Mouse (Mus musculus) embryonic facial prominence, embryonic 13.5 days (tissue): ENCODE data around the gene Klhl29. TPM values are rescaled to one million over a fixed set of nuclear protein-coding genes. Genes with fewer than 3 reads are reported as not detected.
A peak's percentile ranks its signal among the peaks of the same experiment; 100 is the strongest.

Source experiments
- ATAC-seq: fragments of 200-750 bp; cut with Nextera tagmentation; 2 replicates; pipeline ENCODE4 v1.8.0; 2017; ENCODE audit warnings: low read depth; ENCODE audit not compliant: insufficient number of reproducible peaks, insufficient read depth, low FRiP score, low TSS enrichment
- H3K27ac ChIP-seq: fragments of 300-500 bp; sonication (generic); 2 replicates; pipeline ENCODE4 v1.5.1; 2015; ENCODE audit warnings: moderate library complexity, mild to moderate bottlenecking, inconsistent platforms
- H3K27me3 ChIP-seq: fragments of 300-500 bp; sonication (generic); 2 replicates; pipeline ENCODE4 v1.6.1; 2015; ENCODE audit warnings: mild to moderate bottlenecking, inconsistent platforms
- H3K36me3 ChIP-seq: fragments of 300-500 bp; sonication (generic); 2 replicates; pipeline ENCODE4 v1.6.1; 2015; ENCODE audit warnings: mild to moderate bottlenecking, inconsistent platforms
- H3K4me1 ChIP-seq: fragments of 300-500 bp; sonication (generic); 2 replicates; pipeline ENCODE4 v1.6.1; 2015; ENCODE audit warnings: inconsistent platforms
- H3K4me2 ChIP-seq: fragments of 300-500 bp; sonication (generic); 2 replicates; pipeline ENCODE4 v1.6.1; 2015; ENCODE audit warnings: moderate library complexity, mild to moderate bottlenecking, inconsistent platforms
- H3K4me3 ChIP-seq: fragments of 300-500 bp; sonication (generic); 2 replicates; pipeline ENCODE4 v1.5.1; 2015; ENCODE audit warnings: mild to moderate bottlenecking, inconsistent platforms
- H3K9ac ChIP-seq: fragments of 300-500 bp; sonication (generic); 2 replicates; pipeline ENCODE4 v1.6.1; 2015; ENCODE audit warnings: mild to moderate bottlenecking, inconsistent platforms
- H3K9me3 ChIP-seq: fragments of 300-500 bp; sonication (generic); 2 replicates; pipeline ENCODE4 v1.6.1; 2016; ENCODE audit warnings: inconsistent platforms
- WGBS: fragments of 180-500 bp; shearing (Covaris S2); methylation state at CpG from one replicate; pipeline ENCODE4 v1.1.7; 2015; ENCODE audit warnings: mixed read lengths; 5-methylcytosine and 5-hydroxymethylcytosine counted together
- polyA plus RNA-seq: library from polyadenylated mRNA; unstranded; fragments of >200 nt; fragmentation: Nextera tagmentation; extraction: Ambion mirVana; gene quantifications from 2 replicates; pipeline ENCODE4 v1.2.1, GENCODE M21; 2015

The Klhl29 gene
- polyA plus RNA-seq, 1 experiment from 2014 or later = 2.0 TPM

DNA sequence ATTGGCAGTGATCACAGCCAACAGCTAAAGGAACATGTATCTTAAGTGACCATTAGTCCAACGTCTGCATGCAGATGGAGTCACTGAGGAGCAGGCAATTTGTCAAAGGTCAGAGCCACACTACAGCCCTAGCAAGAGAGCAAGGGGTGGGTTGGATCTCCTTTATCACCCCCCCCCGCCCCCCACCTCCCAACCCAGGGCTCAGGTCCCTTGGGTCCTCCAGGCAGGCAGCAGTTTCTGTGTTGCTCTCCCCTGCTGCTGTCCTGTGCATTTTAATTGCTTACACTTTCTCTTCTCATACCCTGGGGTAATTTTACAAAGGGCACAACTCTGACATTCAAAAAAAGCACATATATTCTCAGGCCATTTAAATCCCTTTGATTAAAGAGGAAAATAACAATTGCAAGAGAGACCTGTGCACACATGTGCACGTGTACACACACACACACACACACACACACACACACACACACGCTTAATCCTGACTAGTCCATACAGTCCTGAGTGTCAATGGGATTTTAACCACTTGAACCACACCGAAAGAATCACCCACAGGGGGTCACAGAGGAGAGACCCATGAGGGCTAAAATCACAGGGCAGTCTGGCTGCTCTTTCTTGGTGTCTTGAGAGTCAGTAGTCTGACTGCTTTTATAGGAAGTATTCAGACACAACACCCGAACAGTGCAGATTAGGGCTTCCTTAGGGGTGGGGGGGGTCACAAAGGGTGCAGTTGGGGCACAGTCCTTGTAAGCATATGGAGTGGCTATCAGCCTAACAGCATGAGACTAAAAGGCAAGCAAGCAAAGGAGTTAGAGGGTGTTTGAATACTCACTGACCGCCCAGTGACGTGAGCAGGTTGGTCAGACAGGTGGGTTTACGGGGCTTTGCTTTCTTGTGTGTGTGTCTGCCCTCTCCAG, 108.0 kb downstream of the Klhl29 start:
- H3K27ac ChIP-seq = peak overlapping the region; percentile 82
- ATAC-seq = no peak; the same call in 1 of the 2 replicates
- no peak overlapping the region for H3K4me3 ChIP-seq
- H3K36me3 ChIP-seq = no peaks in the 10 kb centered on the region
- no peaks in the 10 kb centered on the region for H3K9me3 ChIP-seq
- no peak overlapping the region for H3K4me2 ChIP-seq
- H3K27me3 ChIP-seq = 0 out of 2 replicates have a peak, but pooled peaks cover 2% of the 10 kb centered on the region
- WGBS = 49% methylated on average over 9 of the region's 9 CpGs
- H3K4me1 ChIP-seq = peaks cover 27% of the 10 kb centered on the region
- no peak overlapping the region for H3K9ac ChIP-seq

DNA sequence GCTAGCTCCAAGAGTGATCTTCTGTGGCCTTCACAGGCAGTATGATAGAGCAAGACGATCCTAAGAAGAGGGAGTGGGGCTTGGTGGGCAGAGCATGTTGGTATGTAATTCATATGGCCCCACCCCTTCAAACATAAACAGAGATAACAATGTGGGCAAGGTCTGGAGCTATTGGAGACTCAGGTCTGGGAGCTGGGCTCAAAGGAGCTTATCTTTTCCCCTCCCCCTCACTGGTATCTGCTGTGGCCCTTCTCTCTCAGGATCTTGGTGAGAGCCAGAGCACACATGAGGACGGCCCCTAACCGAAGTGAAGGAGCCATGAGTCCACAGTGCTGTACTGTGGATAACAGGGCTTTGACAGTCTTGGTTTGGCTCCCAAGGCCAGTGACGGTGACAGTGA, 108.7 kb downstream of the Klhl29 start:
- Histone ChIP-seq H3K36me3 (no peaks in the 10 kb centered on the region), H3K4me1 (peaks cover 27% of the 10 kb centered on the region), H3K27me3 (0 out of 2 replicates have a peak, but pooled peaks cover 2% of the 10 kb centered on the region), H3K9me3 (no peaks in the 10 kb centered on the region), H3K4me2 (no peak overlapping the region), H3K9ac (no peak overlapping the region), H3K4me3 (no peak overlapping the region), H3K27ac (no peak overlapping the region)
- ATAC-seq = no peak
- WGBS = 83% methylated on average over 4 of the region's 4 CpGs

DNA sequence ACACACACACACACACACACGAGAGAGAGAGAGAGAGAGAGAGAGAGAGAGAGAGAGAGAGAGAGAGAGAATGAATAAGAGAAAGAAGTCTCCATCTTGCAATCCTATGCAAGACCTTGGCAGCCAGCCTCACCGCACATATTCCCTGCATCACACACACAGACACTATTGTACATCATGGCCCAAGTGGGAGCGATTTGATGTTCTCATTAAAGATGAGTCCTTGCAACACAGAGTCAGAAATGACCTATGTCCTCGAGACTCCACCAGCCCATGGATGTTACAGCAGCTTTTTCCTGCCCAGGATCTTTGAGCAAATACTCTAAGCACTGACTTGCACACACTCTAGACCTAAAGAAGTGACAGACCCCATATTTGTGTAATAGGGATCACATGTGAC, 114.0 kb downstream of the Klhl29 start:
- H3K36me3 ChIP-seq = no peaks in the 10 kb centered on the region
- H3K9ac ChIP-seq = no peak overlapping the region
- no peaks in the 10 kb centered on the region for H3K27me3 ChIP-seq
- 0 out of 2 replicates have a peak, but pooled peaks cover 2% of the 10 kb centered on the region for H3K4me1 ChIP-seq
- H3K27ac ChIP-seq = no peak overlapping the region
- H3K4me3 ChIP-seq = no peak overlapping the region
- ATAC-seq = no peak
- whole genome bisulfite sequencing = 76% methylated on average over 4 of the region's 4 CpGs
- no peak overlapping the region for H3K4me2 ChIP-seq
- H3K9me3 ChIP-seq = no peaks in the 10 kb centered on the region

DNA sequence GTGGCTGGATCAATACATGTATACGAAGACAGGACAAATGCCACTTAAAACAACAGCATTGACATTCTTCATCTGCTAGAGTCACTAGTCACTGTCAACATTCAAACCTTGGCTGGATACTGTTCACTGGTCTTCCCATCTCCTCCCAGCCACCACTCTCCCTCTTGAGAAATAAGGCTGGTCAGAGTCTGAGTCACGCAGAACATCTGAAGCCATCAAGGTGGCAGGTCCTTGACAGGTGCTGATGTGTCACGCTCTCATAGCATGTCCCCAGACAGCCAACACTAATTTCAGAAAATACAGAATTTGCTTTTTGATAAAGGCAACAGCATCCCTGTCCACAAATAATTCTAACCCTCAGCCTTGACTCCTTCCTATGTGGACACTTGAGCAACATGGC, 116.7 kb downstream of the Klhl29 start:
- WGBS = 89% methylated on average over 3 of the region's 3 CpGs
- no peak overlapping the region for H3K9ac ChIP-seq
- peaks cover 15% of the 10 kb centered on the region for H3K4me1 ChIP-seq
- no peaks in the 10 kb centered on the region for H3K27me3 ChIP-seq
- H3K36me3 ChIP-seq = no peaks in the 10 kb centered on the region
- H3K4me2 ChIP-seq = no peak overlapping the region
- H3K4me3 ChIP-seq = no peak overlapping the region
- no peak overlapping the region for H3K27ac ChIP-seq
- H3K9me3 ChIP-seq = no peaks in the 10 kb centered on the region
- no peak for ATAC-seq

DNA sequence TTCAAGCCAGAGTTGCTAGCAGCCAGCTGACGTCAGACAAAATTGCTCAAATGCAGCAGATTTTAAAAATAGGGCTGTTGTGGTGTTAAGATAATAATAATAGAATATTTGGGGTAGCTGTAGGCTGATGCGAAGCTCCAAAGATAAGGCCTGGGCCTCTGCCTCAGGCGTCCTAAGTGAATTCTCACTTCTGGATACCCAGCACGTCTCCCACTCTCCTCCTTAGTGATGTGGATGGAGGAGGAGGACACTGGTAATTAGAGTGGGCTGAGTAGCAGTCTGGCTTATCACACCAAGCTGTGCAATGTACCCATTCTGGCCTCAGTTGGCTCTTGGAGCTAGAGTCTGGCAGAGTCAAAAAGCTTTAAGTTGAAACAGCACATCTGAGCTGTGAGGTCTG, 118.3 kb downstream of the Klhl29 start:
- 76% methylated on average over 4 of the region's 4 CpGs for WGBS
- Histone ChIP-seq H3K4me2 (no peak overlapping the region), H3K9me3 (no peaks in the 10 kb centered on the region), H3K27me3 (no peaks in the 10 kb centered on the region), H3K4me1 (peaks cover 15% of the 10 kb centered on the region), H3K4me3 (no peak overlapping the region), H3K27ac (no peak overlapping the region), H3K9ac (no peak overlapping the region), H3K36me3 (no peaks in the 10 kb centered on the region)
- ATAC-seq = no peak

DNA sequence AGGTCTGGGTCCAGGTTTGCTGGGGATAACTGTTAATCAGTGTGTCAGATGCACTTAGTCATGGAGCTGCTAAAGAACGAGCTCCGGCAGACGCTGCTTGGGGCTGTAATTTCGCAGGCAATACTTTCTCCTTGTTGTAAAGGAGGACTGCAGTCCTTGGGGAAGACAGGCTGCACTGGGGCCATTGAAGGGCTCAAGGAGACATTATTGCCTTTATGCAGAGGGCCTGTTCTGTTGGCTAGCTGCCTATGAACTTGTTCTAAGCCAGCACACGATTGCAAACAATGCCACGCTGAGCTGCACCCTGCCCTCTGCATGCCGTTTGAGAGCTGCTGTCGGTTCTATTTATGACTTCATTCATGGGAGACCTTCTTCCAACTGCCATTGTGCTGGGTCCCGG, 120.4 kb downstream of the Klhl29 start:
- peaks cover 18% of the 10 kb centered on the region for H3K4me1 ChIP-seq
- no peak overlapping the region for H3K4me2 ChIP-seq
- ATAC-seq = no peak
- no peak overlapping the region for H3K9ac ChIP-seq
- no peaks in the 10 kb centered on the region for H3K9me3 ChIP-seq
- H3K27ac ChIP-seq = no peak overlapping the region
- H3K4me3 ChIP-seq = no peak overlapping the region
- no peaks in the 10 kb centered on the region for H3K27me3 ChIP-seq
- WGBS = 43% methylated on average over 9 of the region's 9 CpGs
- no peaks in the 10 kb centered on the region for H3K36me3 ChIP-seq

DNA sequence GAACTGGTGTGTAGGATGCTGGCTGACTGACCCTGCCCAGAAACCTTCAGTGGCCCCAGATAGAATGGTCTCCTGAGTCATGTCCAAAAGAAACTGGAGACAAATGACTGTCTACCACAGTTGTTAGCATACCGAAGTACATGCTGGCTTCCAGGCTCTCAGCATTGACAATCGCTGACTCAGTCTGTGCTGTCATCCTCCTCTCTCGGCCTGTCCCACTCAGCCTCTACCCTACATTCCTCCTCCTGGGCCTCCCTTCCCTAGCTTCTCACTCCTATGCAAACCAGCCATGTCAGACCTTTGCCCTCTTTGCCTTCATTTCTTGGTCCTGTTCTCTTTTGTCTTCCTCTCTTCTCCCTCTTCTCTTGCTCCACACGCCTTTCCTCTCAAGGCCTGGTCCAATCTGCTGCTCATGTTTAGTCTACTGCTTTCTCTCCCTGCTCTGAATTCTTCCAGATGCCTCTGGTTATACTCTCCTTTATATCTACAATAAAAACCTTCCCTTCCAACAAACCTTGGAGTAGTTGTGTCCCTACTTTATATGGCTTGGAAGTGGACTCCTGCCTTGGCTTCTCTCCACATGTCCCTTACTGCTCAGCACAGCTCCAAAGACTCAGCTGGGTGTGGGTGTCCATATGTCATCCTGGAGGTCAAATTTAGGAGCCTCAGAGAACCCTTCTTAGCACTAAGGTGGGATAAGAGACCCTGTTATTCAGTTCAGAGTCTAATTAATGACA, 121.1 kb downstream of the Klhl29 start:
- H3K4me1 ChIP-seq = peaks cover 22% of the 10 kb centered on the region
- no peaks in the 10 kb centered on the region for H3K36me3 ChIP-seq
- no peak overlapping the region for H3K4me2 ChIP-seq
- H3K9me3 ChIP-seq = no peaks in the 10 kb centered on the region
- H3K27me3 ChIP-seq = no peaks in the 10 kb centered on the region
- WGBS = 77% methylated on average over 4 of the region's 4 CpGs
- no peak overlapping the region for H3K4me3 ChIP-seq
- H3K9ac ChIP-seq = no peak overlapping the region
- no peak for ATAC-seq
- no peak overlapping the region for H3K27ac ChIP-seq

DNA sequence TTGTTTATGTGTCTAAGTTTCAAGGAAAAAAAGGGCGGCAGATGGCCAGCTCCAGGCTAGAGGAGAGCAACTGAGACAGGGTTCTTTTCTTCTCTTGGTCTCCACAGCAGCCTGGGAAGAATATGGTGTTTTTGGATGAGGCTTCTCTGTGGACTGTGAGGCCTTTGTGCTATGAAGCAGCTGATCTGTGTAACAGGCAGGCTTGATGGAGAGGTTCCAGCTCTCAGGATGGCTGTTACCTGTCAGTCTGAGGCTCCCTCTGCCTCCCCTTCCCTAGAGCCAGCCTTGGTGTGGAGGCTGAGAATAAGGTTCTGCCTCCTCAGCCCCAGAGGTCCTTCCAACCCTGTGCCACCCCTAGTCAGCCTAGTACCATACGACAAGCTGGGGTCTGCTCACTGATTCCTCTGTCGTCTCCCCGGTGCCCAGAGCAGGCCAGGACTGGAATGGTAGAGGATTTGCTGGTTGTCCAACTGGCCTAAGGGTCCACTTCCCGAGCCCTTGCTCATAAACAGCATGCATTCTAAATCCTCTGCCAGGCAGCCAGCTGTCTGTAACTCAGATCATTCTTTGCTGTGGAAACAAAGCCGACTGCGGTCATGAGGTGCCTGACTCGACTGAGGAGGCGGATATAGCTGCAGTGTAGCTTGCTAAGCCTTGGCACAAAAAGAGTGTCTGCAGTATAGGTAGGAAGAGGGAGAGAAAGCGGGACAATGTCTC, 122.0 kb downstream of the Klhl29 start:
- no peaks in the 10 kb centered on the region for H3K36me3 ChIP-seq
- 0 out of 2 replicates have a peak overlapping the region, but pooled peaks have one; percentile 2 for H3K27ac ChIP-seq
- no peak overlapping the region for H3K4me2 ChIP-seq
- H3K9ac ChIP-seq = no peak overlapping the region
- ATAC-seq = no peak
- 70% methylated on average over 10 of the region's 10 CpGs for WGBS
- H3K4me1 ChIP-seq = peaks cover 26% of the 10 kb centered on the region
- no peaks in the 10 kb centered on the region for H3K27me3 ChIP-seq
- H3K4me3 ChIP-seq = no peak overlapping the region
- no peaks in the 10 kb centered on the region for H3K9me3 ChIP-seq

DNA sequence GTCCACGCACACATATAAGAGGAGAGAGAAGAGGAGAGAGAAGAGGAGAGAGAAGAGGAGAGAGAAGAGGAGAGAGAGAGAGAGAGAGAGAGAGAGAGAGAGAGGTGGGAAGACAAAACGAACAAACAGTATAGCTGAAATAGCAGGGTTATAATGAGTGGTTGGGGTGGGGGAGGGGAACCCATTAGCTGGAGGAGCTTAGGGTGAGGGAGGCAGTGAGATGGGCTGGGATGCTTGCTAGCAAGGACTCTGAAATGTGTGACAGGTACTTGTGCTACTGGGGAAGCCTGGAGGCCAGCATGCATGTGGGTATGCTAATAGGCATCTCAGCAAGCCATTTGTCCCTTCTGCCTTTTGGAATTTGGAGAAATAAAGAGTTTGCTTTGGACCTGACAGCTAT, 122.9 kb downstream of the Klhl29 start:
- Histone ChIP-seq H3K4me1 (peaks cover 26% of the 10 kb centered on the region), H3K9ac (no peak overlapping the region), H3K4me2 (no peak overlapping the region), H3K9me3 (no peaks in the 10 kb centered on the region), H3K27me3 (no peaks in the 10 kb centered on the region), H3K27ac (no peak overlapping the region), H3K36me3 (no peaks in the 10 kb centered on the region), H3K4me3 (no peak overlapping the region)
- 68% methylated on average over 2 of the region's 2 CpGs for WGBS
- ATAC-seq = no peak

DNA sequence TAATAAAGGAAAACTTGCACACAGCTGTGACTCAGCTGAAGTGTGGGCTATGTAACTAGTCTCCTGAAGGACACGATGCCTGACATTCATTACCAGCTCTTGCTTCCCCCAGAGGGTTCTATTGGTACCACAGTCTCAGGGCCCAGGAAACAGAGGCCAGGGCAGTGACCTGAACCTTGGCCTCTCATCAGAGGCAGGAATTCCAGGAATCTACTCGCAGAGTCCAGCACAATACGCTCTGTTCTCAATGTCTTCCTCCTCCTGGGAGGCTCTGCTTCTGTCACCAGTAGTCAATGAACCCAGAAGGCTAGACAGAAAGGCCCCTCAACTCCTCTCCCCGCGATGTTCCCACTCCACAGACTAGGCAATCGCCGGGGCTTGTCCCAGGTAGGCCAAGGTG, 125.4 kb downstream of the Klhl29 start:
- no peak for ATAC-seq
- no peak overlapping the region for H3K4me2 ChIP-seq
- no peak overlapping the region for H3K9ac ChIP-seq
- no peak overlapping the region for H3K4me3 ChIP-seq
- H3K27me3 ChIP-seq = no peaks in the 10 kb centered on the region
- no peaks in the 10 kb centered on the region for H3K9me3 ChIP-seq
- H3K4me1 ChIP-seq = peaks cover 31% of the 10 kb centered on the region
- no peaks in the 10 kb centered on the region for H3K36me3 ChIP-seq
- H3K27ac ChIP-seq = no peak overlapping the region
- WGBS = 24% methylated on average over 7 of the region's 7 CpGs

DNA sequence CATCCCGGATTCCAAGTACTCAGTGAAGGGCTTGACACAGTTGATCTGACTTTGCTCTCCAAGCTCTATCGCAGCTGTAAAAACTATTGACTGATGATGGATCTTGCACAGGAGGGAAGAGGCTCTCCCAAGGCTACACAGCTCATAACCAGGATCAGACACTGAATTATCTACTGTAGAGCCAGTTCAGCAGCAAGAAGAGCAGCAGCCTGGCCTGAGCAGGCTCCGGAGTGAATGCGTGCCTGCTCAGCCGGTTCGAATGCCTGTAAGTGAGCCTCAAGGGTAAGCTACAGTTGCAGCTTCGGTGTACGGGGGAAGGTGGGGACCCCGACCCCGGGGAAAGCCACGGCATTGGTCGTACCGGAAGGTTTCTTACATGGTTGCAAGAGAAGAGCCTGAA, 126.4 kb downstream of the Klhl29 start:
- ATAC-seq = no peak
- H3K9me3 ChIP-seq = no peaks in the 10 kb centered on the region
- WGBS = 74% methylated on average over 13 of the region's 13 CpGs

More for the DNA sequence above, 126.4 kb downstream of the Klhl29 start:
- Histone ChIP-seq H3K27me3 (no peaks in the 10 kb centered on the region), H3K9ac (no peak overlapping the region), H3K4me1 (peaks cover 26% of the 10 kb centered on the region), H3K4me2 (no peak overlapping the region), H3K4me3 (no peak overlapping the region), H3K36me3 (no peaks in the 10 kb centered on the region), H3K27ac (no peak overlapping the region)
